Comparison of ENCODE assay signal across 27 mouse cellular contexts in genomic region chr11:103504497-103504896, GRCm38 (mm10). TPM values are rescaled to one million over a fixed set of nuclear protein-coding genes. Genes with fewer than 3 reads are reported as not detected.
DNase-seq lines count a peak whose midpoint lies in the region; ATAC-seq and TF ChIP-seq lines count a peak whose summit lies in the region.
"Had no signal": no experiment of that assay in that cellular context is flagged by ENCODE, and none has a peak within 500 bp of the region (broad histone marks: within the 10 kb centered on the region; RNA-seq: fewer than 3 reads in every experiment).

Lrrc37a (minus strand) TSS chr11:103504597.

- peak within 1 kb of the TSS; percentile 23 for H3K27ac ChIP-seq in testis, adult 2 months (ENCODE audit: control insufficient read depth, insufficient read depth, low read depth, low read length)
- H3K27ac ChIP-seq in stomach, postnatal 0 days (replicated peaks), result no peak within 1 kb of the TSS
- no peak within 1 kb of the TSS for H3K27ac ChIP-seq in liver, embryonic 12.5 days

- H3K4me1 ChIP-seq in testis, adult 2 months (ENCODE audit: control insufficient read depth, insufficient read depth, low read length), result no peaks in the 10 kb centered on the region
- H3K4me1 ChIP-seq in stomach, postnatal 0 days (replicated peaks; ENCODE audit: control insufficient read depth, insufficient read depth), result no peaks in the 10 kb centered on the region
- no peaks in the 10 kb centered on the region for H3K4me1 ChIP-seq in liver, embryonic 12.5 days

- TF ChIP-seq EP300 in stomach, postnatal 0 days (optimal IDR thresholded peaks at IDR 0.05), result no peak

- H3K27me3 ChIP-seq in testis, adult 2 months (ENCODE audit: control insufficient read depth, insufficient read depth, low read length), result no peaks in the 10 kb centered on the region
- no peaks in the 10 kb centered on the region for H3K27me3 ChIP-seq in stomach, postnatal 0 days (ENCODE audit: control insufficient read depth, insufficient read depth, low read length)
- H3K27me3 ChIP-seq in liver, embryonic 12.5 days (replicated peaks), result no peaks in the 10 kb centered on the region

- no peak for ATAC-seq in stomach, postnatal 0 days (ENCODE audit: low FRiP score, low TSS enrichment)
- no peak for ATAC-seq in liver, embryonic 12.5 days
- ATAC-seq: activated CD4-positive, CD25-positive, alpha-beta regulatory T cell, adult 4 months; CD4-positive, CD25-positive, alpha-beta regulatory T cell, adult 4 months; Patski had no signal

- no peaks in the 10 kb centered on the region for H3K9me3 ChIP-seq in stomach, postnatal 0 days (ENCODE audit: control insufficient read depth, low read length)
- no peaks in the 10 kb centered on the region for H3K9me3 ChIP-seq in liver, embryonic 12.5 days (replicated peaks)
- H3K9me3 ChIP-seq: G1E had no signal

- no peak within 1 kb of the TSS for H3K9ac ChIP-seq in stomach, postnatal 0 days (ENCODE audit: low read length)
- no peak within 1 kb of the TSS for H3K9ac ChIP-seq in liver, embryonic 12.5 days

- TF ChIP-seq CTCF in testis, adult 2 months (IDR thresholded peaks at IDR 0.05; ENCODE audit: control insufficient read depth, insufficient read depth, insufficient replicate concordance, low read depth, low read length), result no peak
- no peak for TF ChIP-seq CTCF in stomach, postnatal 0 days (IDR thresholded peaks at IDR 0.05; ENCODE audit: low read depth)

- H3K36me3 ChIP-seq in testis, adult 2 months (ENCODE audit: control insufficient read depth, insufficient read depth, low read length), result no peaks in the 10 kb centered on the region
- no peaks in the 10 kb centered on the region for H3K36me3 ChIP-seq in stomach, postnatal 0 days (ENCODE audit: control insufficient read depth, insufficient read depth, low read length)
- H3K36me3 ChIP-seq in liver, embryonic 12.5 days, result no peaks in the 10 kb centered on the region
- H3K36me3 ChIP-seq: G1E had no signal

- DNase-seq in testis, postnatal 10 days (ENCODE audit: low spot score), result no peak
- peak; percentile 0 for DNase-seq in 3T3-L1 (ENCODE audit: low read depth, low spot score)
- DNase-seq in NIH3T3 (ENCODE audit: low read depth), result peak; percentile 0
- peak; percentile 1 for DNase-seq in adipocyte (ENCODE audit: low spot score)
- DNase-seq in stomach, postnatal 0 days (ENCODE audit: low spot score), result no peak
- no peak for DNase-seq in Muller cell, postnatal 12 days (ENCODE audit: inconsistent ontology term)
- DNase-seq: adrenal gland, adult 2 months; adrenal gland, adult 8-10 months; adrenal gland, postnatal 10 days; adrenal gland, postnatal 14 days; adrenal gland, postnatal 25 days; adrenal gland, postnatal 36 days; B cell, adult 2 months; cerebellum, adult 11 months; cerebellum, adult 11-12 months; cerebellum, adult 18-20 months; cerebellum, adult 2 months; cerebellum, adult 8-10 months; cerebellum, adult 9-10 months had no signal

- H3K4me2 ChIP-seq in stomach, postnatal 0 days (replicated peaks; ENCODE audit: low read depth), result no peak within 1 kb of the TSS
- H3K4me2 ChIP-seq in liver, embryonic 12.5 days, result no peak within 1 kb of the TSS

- no peak for TF ChIP-seq POLR2A in testis, adult 2 months (IDR thresholded peaks at IDR 0.05; ENCODE audit: control insufficient read depth, low read depth, low read length)

- WGBS in stomach, postnatal 0 days, result 86% methylated on average over 12 of the region's 12 CpGs
- 72% methylated on average over 12 of the region's 12 CpGs for WGBS in liver, embryonic 12.5 days (ENCODE audit: insufficient replicate concordance)

- H3K4me3 ChIP-seq in testis, adult 2 months (ENCODE audit: control insufficient read depth, low read depth, low read length), result peak within 1 kb of the TSS; percentile 92
- H3K4me3 ChIP-seq in stomach, postnatal 0 days (ENCODE audit: low read depth, low read length), result no peak within 1 kb of the TSS
- H3K4me3 ChIP-seq in liver, embryonic 12.5 days, result no peak within 1 kb of the TSS

RNA-seq across cellular contexts. Expression of gene Lrrc37a, which starts in this region (rescaled TPM):
- 32.8 and 42.8 TPM in 2 replicates for polyA plus RNA-seq in testis, adult 2 months (2012; rRNA removed)
- not detected in 2 replicates for polyA plus RNA-seq in stomach, postnatal 0 days (2015; fragmentation: Nextera tagmentation; extraction: Ambion mirVana)
- not detected in 2 replicates for polyA plus RNA-seq in liver, embryonic 12.5 days (2016; fragmentation: Nextera tagmentation; extraction: Ambion mirVana)
- polyA plus RNA-seq: activated CD4-positive, CD25-positive, alpha-beta regulatory T cell, adult 4 months; adrenal gland, adult 2 months; brain, embryonic 14.5 days; C2C12; cerebellum, adult 2 months; G1E; Patski had no signal

Comparison
In these comparisons a context has a peak if more than half of its experiments do, and no peak if none do; other contexts are left out.
1. RNA of gene Lrrc37a (polyA plus RNA-seq): 32.8 to 42.8 TPM in testis, adult 2 months; not detected in stomach, postnatal 0 days and not detected in liver, embryonic 12.5 days; every median in the first group is over 10 times any median in the second.
2. DNase-seq: peak in 3T3-L1 (single experiment), NIH3T3 (single experiment) and adipocyte (single experiment); none in testis, postnatal 10 days (single experiment), stomach, postnatal 0 days (single experiment) and Muller cell, postnatal 12 days (single experiment).